Mouse (Mus musculus) left cerebral cortex, adult 9 months (tissue): ENCODE measurements around the gene Wipi2.
A peak's percentile ranks its signal among the peaks of the same experiment; 100 is the strongest.

ENCODE experiments used
- DNase-seq, 2 experiments: peaks; one replicate each; pipeline ENCODE4 v3.0.0; 2022; ENCODE audit warnings: low spot score in 2 of 2

Gene Wipi2

DNA sequence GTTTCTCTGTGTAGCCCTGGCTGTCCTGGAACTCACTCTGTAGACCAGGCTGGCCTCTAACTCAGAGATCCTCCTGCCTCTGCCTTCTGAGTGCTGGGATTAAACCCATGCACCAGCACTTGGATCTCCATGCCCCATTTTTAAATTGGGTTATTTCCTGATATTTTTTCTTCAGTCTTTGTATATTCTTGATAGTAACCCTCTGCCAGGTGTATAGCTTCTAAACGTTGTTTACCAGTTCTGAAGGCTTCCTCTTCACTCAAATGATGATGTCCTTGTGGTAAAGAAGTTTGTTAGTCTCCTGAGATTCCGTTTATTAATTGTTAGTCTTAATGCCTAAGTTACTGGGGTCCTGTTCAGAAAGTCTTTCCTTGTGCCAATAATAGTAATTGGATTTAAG, at the start of gene Wipi2:
TSS of gene Wipi2 (plus strand) at position 301 of the 400 bp plus-strand sequence.
- DNase-seq, result no peak

DNA sequence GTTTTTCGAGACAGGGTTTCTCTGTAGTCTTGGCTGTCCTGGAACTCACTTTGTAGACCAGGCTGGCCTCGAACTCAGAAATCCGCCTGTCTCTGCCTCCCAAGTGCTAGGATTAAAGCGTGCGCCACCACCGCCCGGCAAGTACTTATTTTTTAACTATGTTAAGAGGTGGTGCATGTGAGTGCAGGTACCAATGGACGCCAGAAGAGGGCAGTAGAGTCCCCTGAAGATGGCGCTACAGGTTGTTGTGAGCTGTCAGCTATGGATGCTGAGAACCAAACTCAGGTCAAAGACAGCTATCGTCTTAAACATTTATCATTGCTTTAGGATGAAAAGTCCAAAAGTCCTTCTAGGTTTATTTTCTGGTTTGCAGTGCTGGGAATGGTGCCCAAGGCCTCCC, 49.3 kb upstream of the Wipi2 start:
- DNase-seq, result no peak

DNA sequence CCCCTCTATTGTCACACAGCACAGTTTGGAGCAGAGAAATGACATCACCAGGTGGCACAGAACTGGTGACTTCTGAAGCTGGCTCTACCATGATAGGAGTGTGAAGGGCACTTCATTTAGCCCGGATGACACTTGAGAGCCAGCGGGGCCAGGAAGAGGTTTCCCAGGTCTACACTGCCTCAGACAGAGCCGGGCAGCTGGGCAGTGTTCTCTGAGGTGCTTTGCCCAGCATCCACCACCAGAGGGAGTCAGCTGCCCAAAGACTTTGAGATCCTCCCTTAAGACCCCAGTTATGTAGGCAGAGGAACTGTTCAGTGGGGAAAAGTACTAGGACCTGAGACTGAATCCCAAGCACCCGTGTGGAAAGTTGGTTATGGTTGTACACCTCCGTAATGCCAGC, 46.0 kb upstream of the Wipi2 start:
- peak in 1 of 2 experiments; percentile 80 for DNase-seq

DNA sequence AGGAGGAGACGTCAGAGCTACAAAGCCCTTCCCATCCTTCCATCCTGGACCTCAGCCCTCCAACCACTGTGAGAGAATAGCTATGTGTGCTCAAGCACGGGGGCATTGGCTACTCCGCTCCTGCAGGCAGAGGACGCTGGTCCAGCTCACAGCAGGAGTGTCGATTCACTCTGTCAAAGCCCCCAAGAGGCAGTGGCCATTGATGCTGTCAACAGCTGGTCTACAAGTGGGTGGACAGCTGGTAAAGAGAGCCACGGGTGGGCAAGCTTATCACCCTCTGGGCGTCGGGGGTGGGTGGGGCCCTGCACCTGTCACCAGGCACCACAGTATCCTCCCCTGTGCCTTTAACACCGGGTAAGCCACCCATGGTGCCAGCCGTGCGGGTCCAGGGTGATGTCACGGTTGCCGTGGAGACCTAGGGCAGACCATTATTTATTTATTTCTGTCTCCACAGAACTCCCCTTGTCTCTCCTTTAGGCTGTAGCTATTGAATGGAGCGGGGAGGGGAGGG, 43.8 kb upstream of the Wipi2 start:
- peak in 1 of 2 experiments; percentile 70 for DNase-seq

DNA sequence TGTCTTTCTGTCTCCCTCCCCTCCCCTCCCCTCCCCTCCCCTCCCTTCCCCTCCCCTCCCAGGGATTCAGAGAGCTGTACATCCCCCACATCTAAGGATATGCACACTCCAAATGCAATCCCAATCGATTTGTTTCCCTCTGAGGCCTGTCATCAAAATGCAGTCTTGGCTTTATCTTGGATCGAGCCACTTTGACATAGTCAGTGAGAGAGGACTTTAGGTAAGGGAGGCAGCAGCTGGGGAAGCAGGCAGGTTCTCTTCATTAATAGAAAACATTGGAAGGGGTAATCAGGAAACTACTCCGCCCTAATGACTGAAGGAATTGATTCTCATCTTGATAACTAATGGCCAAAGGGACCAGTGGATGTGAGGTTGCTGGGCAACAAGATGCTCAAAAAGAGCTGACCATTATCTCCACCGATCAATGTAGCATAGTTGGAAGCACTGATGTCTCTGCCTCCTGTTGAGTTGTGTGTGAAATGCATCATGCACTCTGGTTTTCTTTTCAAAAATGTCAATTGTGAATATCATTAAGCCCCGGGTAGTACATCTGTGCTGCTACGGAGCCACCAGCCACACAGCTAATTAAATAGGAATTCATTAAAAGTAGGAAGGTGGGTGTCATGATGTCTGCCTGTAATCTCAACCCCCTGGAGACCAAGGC, 36.4 kb upstream of the Wipi2 start:
- no peak for DNase-seq

DNA sequence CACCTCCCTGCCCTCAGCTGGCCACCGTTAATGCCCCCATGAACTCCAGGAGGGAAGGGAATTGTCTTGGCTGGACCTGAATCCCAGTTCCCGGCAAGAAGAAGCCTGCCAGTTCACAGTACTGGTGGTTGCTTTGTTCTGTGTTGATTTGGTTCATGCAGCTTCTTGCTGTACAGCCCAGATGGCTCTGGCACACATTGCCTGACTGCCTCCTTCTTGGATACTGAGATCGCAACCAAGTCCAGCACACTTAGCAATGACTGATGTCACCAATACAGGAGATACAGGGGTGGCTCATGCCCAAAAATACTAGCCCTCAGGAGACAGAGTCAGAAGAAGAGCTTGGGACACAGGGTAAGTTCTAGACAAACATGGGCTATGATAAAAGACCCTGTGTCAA, 31.8 kb upstream of the Wipi2 start:
- peak in 1 of 2 experiments; percentile 34 for DNase-seq

DNA sequence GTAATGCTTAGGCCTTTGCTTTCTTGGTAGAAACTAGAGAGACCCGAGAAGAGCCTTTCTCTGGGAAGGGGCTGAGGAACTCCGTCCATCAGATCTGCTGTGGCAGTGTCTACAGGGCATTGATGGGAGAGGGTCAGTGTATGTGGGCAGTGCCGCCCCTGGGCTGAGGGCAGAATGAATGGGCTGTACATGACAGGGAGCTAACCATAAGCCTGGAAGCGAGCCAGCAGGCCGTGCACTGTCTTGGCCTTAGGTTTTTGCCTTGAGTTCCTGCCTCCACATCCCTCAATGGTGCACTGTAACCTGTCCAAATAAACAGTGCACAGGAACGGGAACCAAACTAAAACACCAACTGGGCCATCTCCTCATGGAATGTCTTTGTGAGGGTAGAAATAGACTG, 30.8 kb upstream of the Wipi2 start:
- no peak for DNase-seq

DNA sequence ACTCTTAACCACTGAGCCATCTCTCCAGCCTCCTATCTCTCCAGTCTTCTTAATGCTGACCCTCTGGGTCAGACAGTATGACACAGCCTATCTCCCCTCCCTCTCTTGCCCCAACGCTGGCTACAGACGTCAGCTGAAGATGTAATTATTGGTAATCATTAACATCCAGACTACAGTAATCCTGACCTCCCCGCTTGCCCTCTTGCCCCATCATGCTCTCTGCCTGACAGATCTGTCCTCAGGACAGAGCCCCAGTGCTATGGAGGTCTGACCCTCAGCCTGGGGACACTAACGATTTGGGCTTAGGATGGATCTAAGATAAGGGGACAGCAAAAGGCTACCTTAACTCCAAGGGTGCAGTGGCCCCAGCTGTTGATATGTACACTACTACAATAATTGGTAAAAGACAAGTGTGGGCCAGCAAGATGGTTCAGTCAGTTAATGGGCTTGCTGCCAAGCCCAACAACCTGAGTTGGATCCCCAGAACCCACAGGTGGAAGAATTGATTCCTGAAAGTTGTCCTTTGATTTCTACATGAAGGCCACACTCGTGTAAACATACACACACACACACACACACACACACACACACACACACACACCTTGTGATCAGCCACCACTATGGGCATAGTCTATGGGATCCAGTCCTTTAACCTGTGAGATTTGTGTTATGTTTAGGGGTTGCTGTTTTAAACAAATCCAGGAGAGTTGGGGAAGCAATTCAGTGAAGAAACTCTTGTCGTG, 29.7 kb upstream of the Wipi2 start:
- DNase-seq, result no peak

DNA sequence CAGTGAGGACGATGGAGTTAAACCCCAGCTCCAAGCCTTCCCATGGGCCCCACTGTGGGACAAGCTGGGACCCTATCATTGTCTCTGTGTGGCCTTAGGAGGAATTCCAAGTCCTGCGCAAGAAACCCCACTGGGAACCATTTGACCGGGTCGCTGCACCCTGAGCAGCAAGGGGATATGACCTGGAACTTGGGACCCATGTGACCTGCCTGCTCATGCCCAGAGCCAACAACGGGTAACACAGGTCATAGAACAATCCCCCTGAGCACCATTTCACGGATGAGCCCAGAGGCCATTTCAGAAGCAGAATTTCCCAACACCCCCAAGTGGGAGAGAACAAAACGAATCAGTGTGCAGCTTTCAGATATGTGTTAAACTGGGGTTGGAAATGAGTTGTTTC, 23.1 kb upstream of the Wipi2 start:
- no peak for DNase-seq

DNA sequence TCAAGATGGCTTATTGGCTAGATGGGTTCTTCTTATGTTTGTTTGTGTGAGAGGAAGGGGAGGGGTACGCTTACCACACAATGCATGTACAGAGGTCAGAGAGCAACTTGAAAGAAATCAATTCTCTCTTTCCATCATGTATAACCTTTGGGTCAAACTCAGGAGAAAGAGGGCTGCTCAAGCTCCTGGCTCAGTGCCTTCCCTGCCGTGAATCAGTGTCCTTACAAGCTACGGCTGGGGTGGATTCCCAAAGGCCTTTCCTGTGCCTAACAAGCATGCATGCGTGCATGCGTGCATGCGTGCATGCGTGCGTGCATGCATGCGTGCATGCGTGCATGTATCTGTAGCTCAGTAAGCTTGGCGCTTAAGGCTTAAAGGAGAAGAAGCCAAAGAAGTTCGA, 22.2 kb upstream of the Wipi2 start:
- DNase-seq, result no peak

DNA sequence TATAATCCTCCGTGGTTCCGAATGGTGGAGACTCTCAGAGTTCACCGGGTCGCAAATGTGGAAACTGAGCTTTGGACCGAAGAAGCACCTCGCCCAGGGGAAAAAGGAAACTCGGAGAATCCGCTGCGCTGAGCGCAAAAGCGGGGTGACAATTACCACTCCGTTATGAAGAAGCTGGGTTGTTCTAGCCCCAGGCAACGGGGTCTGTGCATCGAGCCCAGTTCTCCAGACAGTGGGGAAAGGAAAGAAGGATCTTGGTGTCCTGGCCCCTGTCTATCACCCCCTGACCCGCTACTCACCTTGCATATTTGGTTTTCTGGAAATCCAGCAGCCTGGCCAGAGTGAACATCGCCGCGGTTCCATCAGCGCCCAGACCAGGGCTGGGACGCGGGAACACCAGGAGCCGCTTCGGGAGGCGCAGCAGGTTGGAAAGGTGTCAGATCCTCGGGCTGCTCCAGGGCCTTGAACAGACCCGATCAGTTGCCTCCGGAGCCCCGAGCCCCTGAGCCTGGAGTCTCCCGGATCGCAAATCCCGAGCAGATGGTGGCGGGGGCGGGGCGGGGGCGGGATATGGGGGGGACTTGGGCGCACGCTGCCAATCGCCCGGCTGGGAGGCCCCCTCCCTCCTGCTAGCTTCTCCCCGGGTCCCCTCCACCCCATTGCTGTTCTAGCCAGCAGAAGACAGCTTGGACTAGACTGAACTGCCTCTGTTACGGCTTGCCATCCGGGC, 19.1 kb upstream of the Wipi2 start, which contains the start of gene Mmd2:
TSS of gene Mmd2 (minus strand) at position 542 of the 730 bp plus-strand sequence.
- peak in 1 of 2 experiments; percentile 61 for DNase-seq

DNA sequence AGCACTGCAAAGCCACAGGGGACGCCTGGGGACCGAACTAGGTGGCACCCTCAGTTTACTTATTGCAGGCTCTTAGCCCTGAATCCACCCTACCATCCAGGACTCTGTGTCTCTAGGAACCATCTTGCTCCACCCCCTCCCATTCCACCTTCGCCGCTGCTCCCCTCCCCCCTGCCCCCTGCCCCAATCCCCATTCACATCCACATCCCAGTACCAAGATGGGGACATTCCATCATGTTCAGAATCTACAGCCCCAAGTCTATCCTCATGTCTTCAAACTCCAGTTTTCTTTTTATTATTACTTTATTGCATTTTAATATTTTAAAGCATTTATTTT, 18.5 kb upstream of the Wipi2 start:
- DNase-seq, result no peak

DNA sequence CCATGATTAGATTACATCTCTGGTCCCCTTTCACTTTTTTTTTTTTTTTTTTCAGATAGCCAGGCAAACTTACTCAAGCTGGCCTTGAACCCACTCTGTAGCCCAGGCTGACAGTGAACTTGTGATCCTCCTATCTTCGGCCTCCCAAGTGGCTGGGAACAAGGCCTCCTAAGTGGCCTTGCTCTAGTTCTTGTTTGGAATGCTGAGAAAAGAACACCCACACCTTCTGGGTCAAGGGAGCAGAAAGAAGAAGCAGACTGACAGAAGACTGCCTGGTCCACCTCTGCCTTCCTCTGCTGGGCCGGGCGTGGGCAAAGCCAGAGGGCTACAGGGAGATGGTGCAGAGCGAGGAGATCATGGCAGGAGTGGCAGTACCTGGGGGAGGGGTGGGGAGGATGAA, 17.1 kb upstream of the Wipi2 start:
- DNase-seq, result no peak

DNA sequence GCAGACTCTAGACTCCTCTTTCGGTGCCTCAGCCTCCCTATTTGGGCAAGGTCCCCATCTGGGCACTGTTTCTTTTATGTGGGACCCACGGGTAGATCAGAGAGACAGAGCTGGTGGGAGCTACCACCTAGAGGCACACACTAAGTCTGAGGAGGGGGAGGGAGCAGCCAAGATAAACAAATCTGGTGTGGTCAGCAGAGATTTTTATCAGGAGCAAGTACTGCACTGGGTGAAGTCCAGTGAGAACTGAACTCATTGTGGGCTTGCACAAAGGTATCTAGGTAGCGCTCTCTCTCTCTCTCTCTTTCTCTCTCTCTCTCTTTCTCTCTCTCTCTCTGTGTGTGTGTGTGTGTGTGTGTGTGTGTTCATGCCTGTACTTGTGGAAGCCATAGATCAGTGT, 13.0 kb upstream of the Wipi2 start:
- DNase-seq, result no peak

DNA sequence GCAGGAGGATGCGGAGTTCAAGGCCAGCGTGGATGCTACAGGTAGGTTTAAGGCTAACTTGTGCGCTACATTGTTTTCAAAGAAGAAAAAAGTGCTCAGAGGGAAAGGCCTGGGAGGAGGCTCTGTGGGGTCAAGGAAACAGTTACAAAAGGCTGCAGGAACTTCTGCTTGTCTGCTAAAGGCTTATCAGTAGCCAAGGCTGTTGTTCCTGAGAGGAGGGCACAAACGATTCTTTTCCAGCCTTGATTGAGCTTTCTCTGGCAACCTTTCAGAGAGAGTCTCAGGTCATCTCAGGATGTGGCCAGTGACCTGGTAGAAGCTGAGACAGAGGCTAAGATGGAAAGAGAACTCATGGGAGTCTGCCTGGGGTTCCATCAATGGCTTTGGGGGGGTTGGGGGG, 11.9 kb upstream of the Wipi2 start:
- no peak for DNase-seq

DNA sequence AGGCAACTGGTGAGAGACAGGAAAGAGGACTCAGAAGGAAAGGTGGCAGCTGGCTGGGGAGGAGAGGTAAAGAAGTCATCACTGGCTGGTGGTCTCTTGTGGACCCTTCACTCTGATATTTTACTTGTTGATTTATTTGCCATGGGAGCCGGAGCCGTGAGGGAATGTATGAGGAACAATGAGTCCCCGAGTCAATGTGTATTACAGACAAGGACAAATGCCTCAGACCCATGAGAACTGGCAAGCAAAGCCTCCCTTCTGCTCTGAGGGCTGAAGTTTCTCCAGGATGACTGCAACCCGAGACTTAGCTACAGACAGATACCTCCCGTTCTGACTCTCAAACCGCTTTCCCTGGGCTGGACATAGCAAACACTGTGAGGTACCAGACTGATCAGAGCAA, 11.2 kb upstream of the Wipi2 start:
- no peak for DNase-seq

DNA sequence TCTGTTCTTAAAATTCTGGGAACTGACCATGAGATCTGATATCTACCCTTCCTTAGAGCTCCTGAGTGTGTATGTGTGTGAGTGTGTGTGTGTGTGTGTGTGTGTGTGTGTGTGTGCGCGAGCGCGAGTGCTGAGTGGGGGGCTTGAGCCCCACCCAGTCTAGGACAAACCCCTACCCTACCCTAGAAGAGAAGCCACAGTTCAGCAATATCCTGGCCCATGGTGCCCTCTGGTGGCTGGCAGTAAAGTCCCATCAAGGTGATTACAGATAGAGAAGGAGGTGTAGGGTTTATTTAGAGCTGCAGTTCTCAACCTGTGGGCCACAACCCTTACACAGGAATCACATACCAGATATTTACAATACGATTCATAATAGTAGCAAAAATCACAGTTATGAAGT, 7.6 kb upstream of the Wipi2 start:
- DNase-seq, result peak in 1 of 2 experiments; percentile 62

DNA sequence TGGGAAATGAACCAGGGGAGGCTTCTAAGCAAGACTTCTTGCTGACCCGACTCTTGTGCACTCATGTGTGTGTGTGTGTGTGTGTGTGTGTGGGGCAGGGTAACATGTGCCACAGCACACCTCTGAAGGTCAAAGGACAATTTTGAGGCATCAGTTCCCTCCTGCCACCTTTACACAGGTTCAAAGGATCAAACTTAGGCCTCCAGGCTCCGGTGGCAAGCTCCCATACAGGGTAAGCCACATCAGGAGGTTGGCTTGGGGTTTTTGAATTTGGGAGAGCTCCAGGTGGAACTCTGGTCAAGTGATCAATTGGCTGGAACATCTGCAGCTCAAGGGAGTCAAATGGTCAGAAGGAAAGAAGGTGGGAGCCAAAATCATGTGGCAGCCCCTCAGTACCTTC, 6.1 kb upstream of the Wipi2 start:
- DNase-seq, result no peak

DNA sequence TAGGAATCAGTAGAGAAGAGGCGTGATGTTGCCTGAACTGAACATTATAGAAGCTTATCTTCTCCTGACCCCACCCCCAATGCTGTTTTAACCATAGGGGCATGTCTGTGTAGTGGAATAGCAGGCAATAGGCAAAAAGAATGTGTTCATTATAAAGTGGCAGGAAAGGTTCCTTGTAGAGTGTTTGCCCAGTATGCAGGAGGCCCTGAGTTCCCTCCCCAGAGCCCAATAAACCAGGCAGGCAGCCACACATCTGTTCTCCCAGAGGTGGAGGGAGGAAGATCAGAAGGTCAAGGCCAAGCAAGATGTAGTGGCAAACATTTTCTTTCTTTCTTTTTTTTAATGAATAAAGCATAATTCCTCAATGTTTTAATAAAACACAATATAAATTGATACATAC, 5.4 kb upstream of the Wipi2 start:
- DNase-seq, result no peak

DNA sequence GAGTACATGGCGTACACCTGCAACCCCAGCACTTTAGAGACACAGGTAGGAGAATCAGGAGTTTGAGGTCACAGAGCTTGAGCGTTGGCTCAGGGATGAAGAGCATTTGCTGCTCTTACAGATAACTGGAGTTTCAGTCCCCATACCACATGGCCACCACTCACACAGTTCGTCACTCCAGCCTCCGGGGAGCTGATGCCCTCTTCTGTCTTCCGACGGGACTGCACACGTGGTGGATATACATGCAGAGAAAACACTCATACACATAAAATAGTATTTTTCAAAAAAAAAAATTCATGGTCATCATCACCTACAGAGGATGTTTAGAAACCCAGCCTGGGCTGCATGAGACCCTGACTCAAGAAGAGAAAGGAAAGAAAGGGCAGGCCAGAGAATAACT, 4.4 kb upstream of the Wipi2 start:
- no peak for DNase-seq

DNA sequence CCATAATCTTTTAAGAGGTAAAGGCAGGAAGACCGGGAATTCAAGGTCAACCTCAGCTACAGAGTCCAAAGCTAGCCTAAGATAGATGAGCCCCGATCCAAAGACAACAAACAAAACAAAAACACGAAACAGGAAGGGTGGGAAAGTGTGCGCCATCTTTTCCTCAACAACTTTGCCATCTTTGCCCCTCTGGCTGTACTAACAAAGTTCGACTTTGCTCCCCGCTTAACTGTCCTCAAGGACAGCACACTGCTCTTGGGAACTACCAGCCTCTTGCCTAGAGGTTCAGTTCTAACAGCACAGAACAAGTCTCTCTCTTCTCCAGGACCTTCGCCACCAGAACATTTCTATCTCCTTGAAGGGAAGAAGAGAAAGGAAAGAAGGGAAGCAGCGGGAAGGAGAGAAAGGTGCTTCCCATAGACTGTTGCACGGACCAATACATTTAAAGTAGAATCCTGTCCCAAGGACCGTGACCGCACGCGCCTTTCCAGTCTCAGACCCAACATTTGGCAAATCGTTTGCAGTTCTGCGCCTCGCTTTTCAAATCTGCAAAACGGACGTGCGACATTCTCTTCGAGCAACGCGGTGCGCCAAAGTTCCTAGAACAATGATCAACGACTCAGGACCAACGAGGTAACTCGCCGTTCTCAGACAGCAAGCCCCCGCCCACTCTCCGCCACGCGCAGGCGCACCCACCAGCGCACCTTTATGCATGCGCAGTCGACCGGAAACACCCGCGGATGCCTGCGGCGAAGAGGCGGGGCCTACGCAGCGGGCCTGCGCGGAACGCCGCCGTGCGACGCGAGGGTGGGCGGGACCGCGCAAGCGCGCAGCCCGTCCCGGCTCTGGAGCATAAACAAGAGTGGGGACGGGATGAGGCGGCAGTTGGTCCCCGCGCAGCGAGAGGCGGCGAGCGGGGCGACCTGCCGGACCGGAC, 1.5 kb downstream of the Wipi2 start:
- DNase-seq, result peak; percentile 89 to 97

DNA sequence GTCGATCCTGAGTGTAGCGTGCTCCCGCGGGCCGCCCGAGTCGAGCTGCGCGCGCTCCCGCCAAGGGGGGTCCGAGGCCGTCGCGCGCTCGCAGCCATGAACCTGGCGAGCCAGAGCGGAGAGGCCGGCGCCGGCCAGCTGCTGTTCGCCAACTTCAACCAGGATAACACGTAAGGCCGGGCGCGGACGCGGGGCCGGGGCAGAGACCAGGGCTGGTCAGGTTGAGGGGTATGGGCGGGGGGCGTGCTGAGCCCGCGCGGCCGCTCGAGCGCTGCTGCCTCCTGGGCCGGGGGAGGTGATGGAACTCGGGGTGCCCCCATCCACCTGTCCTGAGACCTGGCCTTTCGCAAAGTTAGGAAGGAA, 2.1 kb downstream of the Wipi2 start:
- no peak for DNase-seq
